Mouse (Mus musculus) liver, adult 2 months (tissue): ENCODE results near the gene Aifm2. TPM values are rescaled to one million over a fixed set of nuclear protein-coding genes. Genes with fewer than 3 reads are reported as not detected.

Source experiments
- DNase-seq: peaks from one replicate; pipeline ENCODE4 v3.0.0-alpha.2; 2011; ENCODE audit warnings: low read depth, low spot score; ENCODE audit errors: extremely low read depth
- H3K27ac ChIP-seq: fragments of 200-500 bp; replicated peaks from 2 replicates; pipeline ENCODE4 v1.5.1; 2012; ENCODE audit warnings: low read depth, mild to moderate bottlenecking, control low read depth, inconsistent platforms, low read length; ENCODE audit not compliant: insufficient read depth
- H3K27me3 ChIP-seq: fragments of 200-500 bp; 2 replicates; pipeline ENCODE4 v1.6.1; 2012; ENCODE audit warnings: mild to moderate bottlenecking, moderate library complexity, low read length, inconsistent platforms; ENCODE audit not compliant: control insufficient read depth, insufficient read depth
- H3K36me3 ChIP-seq: fragments of 200-500 bp; 2 replicates; pipeline ENCODE4 v1.6.1; 2012; ENCODE audit warnings: low read length, inconsistent platforms; ENCODE audit not compliant: control insufficient read depth, insufficient read depth
- H3K4me1 ChIP-seq: fragments of 200-500 bp; 2 replicates; pipeline ENCODE4 v1.6.1; 2011; ENCODE audit warnings: low read length; ENCODE audit not compliant: control insufficient read depth, insufficient read depth
- H3K4me3 ChIP-seq: fragments of 200-500 bp; 2 replicates; pipeline ENCODE4 v1.5.1; 2011; ENCODE audit warnings: low read depth, mild to moderate bottlenecking, control low read depth, low read length, moderate library complexity; ENCODE audit not compliant: insufficient read depth
- H3K79me2 ChIP-seq: fragments of 200-500 bp; 2 replicates; pipeline ENCODE4 v1.6.1; 2012; ENCODE audit warnings: inconsistent platforms, mild to moderate bottlenecking, low read length, moderate library complexity; ENCODE audit not compliant: control insufficient read depth, insufficient read depth
- H3K9ac ChIP-seq: fragments of 200-500 bp; 2 replicates; pipeline ENCODE4 v1.6.1; 2012; ENCODE audit warnings: low read depth, mild to moderate bottlenecking, control low read depth, inconsistent platforms, low read length
- CTCF ChIP-seq: fragments of 200-500 bp; IDR thresholded peaks from 2 replicates; pipeline ENCODE4 v1.5.1; 2011; ENCODE audit warnings: low read depth, low read length, control low read depth
- POLR2A ChIP-seq: fragments of 200-500 bp; IDR thresholded peaks from 2 replicates; pipeline ENCODE4 v1.6.1; 2011; ENCODE audit warnings: low read length, control low read depth; ENCODE audit not compliant: insufficient read depth; ENCODE audit errors: extremely low read depth
- WGBS: fragments of 180-500 bp; shearing (Covaris S2); methylation state at CpG from one replicate; pipeline ENCODE4 v1.1.7; 2018; 5-methylcytosine and 5-hydroxymethylcytosine counted together
- polyA plus RNA-seq: library from polyadenylated mRNA; depleted of rRNA; stranded (reverse); fragments of >200 nt; gene quantifications from 2 replicates; pipeline ENCODE4 v1.2.3, GENCODE M21; 2012
- total RNA-seq: library from RNA; depleted of rRNA; stranded (reverse); fragments of >200 nt; gene quantifications from 2 replicates; pipeline ENCODE4 v1.2.3, GENCODE M21; 2014

Gene Aifm2
- total and polyA plus RNA-seq, 2 experiments: 19.3 to 19.8 TPM

DNA sequence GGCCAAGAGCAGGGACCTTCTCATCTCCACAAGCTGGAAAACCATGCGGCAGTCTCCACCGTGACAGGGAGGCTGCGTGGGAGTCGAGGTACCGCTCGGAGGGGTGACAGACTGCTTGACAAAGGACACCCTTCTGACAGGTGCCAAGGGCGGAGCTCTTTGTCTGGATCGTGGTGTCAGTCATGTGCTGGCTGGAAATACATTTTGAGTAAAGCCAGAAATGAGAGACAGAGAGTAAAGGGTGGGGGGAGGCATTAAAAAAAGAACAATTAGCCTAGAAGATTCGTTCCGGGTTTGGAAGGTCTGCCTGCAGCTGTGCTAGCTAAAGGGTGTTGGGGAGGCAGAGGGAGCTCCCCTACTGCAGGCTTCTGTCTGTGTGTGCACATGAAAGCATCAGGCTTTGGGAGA, 21.6 kb downstream of the Aifm2 start:
- 88% methylated on average over 10 of the region's 10 CpGs for whole genome bisulfite sequencing
- H3K79me2 ChIP-seq: no peaks in the 10 kb centered on the region
- no peaks in the 10 kb centered on the region for H3K27me3 ChIP-seq
- DNase-seq: no peak
- no peak overlapping the region for H3K9ac ChIP-seq
- no peak overlapping the region for H3K4me3 ChIP-seq
- H3K36me3 ChIP-seq: no peaks in the 10 kb centered on the region; the same call in 1 of the 2 replicates
- H3K27ac ChIP-seq: no peak overlapping the region
- peaks cover 3% of the 10 kb centered on the region for H3K4me1 ChIP-seq
- TF ChIP-seq CTCF (no peak), POLR2A (no peak)

DNA sequence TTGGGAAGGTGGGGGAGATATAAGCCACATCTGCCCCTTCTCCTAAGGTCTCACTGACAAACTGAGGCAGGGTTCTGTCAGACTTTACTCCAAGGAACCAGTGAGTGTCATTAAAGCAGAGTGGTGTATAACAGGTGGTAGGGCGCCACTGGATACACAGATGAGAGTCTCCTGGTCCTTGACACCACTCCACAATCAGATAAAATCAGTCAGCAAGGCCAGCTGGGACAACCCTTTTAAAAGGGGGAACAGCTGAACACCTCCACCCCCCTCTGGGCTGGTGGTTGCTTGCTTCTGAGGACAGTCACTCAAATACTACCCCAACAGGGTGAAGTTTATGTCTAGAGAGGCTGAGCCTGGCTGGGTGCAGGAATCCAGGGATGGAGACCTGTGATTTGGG, 22.5 kb downstream of the Aifm2 start:
- peaks cover 3% of the 10 kb centered on the region for H3K4me1 ChIP-seq
- WGBS: 100% methylated on average over 1 of the region's 1 CpGs
- H3K27me3 ChIP-seq: no peaks in the 10 kb centered on the region
- H3K9ac ChIP-seq: no peak overlapping the region
- no peak for DNase-seq
- TF ChIP-seq POLR2A (no peak), CTCF (no peak)
- H3K4me3 ChIP-seq: no peak overlapping the region
- no peaks in the 10 kb centered on the region; the same call in 1 of the 2 replicates for H3K36me3 ChIP-seq
- no peak overlapping the region for H3K27ac ChIP-seq
- H3K79me2 ChIP-seq: no peaks in the 10 kb centered on the region

GRCm38 (mm10) chr10:61738126-61738525, 23.1 kb downstream of the Aifm2 start:
- no peak for DNase-seq

DNA sequence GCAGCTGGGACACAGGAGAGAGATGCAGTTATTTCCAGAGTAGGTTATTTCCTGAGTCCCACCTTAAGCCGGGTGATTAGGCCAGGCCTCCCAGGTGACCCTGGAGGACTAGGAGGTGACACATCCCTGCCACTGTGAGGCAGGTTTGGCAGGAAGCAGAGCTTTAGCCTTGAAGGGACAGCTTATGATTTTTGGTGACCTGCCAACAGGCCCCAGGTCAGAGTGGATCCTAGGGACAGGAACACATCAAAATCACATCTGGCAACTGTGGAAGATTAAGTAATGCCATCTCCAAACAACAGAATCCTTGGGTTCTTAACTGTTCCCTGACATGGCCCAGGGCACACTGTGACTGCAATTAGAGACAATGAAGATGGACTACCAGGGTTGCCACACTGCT, 26.2 kb downstream of the Aifm2 start:
- H3K79me2 ChIP-seq: no peaks in the 10 kb centered on the region
- peaks cover 3% of the 10 kb centered on the region for H3K4me1 ChIP-seq
- H3K9ac ChIP-seq: no peak overlapping the region
- H3K27me3 ChIP-seq: no peaks in the 10 kb centered on the region
- H3K4me3 ChIP-seq: no peak overlapping the region
- DNase-seq: peak; percentile 57
- no peaks in the 10 kb centered on the region for H3K36me3 ChIP-seq
- WGBS: 58% methylated on average over 1 of the region's 1 CpGs
- TF ChIP-seq CTCF (no peak), POLR2A (no peak)
- no peak overlapping the region for H3K27ac ChIP-seq

More at GRCm38 (mm10) chr10:61738126-61738525, 23.1 kb downstream of the Aifm2 start:
- no peaks in the 10 kb centered on the region for H3K27me3 ChIP-seq
- WGBS: 88% methylated on average over 4 of the region's 4 CpGs
- no peak for TF ChIP-seq POLR2A
- TF ChIP-seq CTCF: no peak
- peaks cover 3% of the 10 kb centered on the region for H3K4me1 ChIP-seq
- H3K36me3 ChIP-seq: no peaks in the 10 kb centered on the region; the same call in 1 of the 2 replicates
- H3K9ac ChIP-seq: no peak overlapping the region
- H3K79me2 ChIP-seq: no peaks in the 10 kb centered on the region
- H3K27ac ChIP-seq: no peak overlapping the region
- no peak overlapping the region for H3K4me3 ChIP-seq

DNA sequence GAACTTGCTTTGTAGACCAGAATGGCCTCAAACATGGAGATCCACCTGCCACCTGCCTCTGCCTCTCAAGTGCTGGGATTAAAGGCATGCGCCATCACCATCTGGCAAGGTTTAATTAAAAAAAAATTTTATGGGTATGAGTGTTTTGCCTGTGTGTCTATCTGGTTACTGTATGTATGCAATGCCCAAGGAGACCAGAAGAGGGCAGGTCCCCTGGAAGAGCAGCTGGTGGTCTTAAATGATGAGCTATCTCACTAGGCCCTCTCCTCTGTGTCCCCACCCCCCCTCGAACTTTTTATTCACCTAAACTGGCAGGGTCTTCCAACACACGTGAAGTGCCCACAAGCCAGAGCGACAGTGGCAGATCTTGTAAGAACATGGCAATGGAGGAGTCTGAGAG, 26.8 kb downstream of the Aifm2 start:
- no peaks in the 10 kb centered on the region for H3K36me3 ChIP-seq
- peaks cover 3% of the 10 kb centered on the region for H3K4me1 ChIP-seq
- no peak for DNase-seq
- H3K4me3 ChIP-seq: no peak overlapping the region
- no peaks in the 10 kb centered on the region for H3K27me3 ChIP-seq
- TF ChIP-seq CTCF: peak; percentile 12; the same call in 1 of the 2 replicates
- no peak for TF ChIP-seq POLR2A
- no peaks in the 10 kb centered on the region for H3K79me2 ChIP-seq
- H3K9ac ChIP-seq: no peak overlapping the region
- no peak overlapping the region for H3K27ac ChIP-seq
- 93% methylated on average over 4 of the region's 4 CpGs for WGBS

GRCm38 (mm10) chr10:61742336-61742735, 27.3 kb downstream of the Aifm2 start:
- no peaks in the 10 kb centered on the region for H3K36me3 ChIP-seq

More at GRCm38 (mm10) chr10:61742336-61742735, 27.3 kb downstream of the Aifm2 start:
- 94% methylated on average over 8 of the region's 8 CpGs for WGBS
- Histone ChIP-seq H3K4me3 (no peak overlapping the region), H3K4me1 (peaks cover 3% of the 10 kb centered on the region), H3K79me2 (no peaks in the 10 kb centered on the region), H3K27ac (no peak overlapping the region), H3K27me3 (no peaks in the 10 kb centered on the region), H3K9ac (no peak overlapping the region)
- no peak for TF ChIP-seq POLR2A
- no peak for TF ChIP-seq CTCF
- DNase-seq: no peak
